Mouse (Mus musculus) neutrophil, adult 59 days (primary cell): Measurements from ENCODE around the gene Mrpl47. TPM values are rescaled to one million over a fixed set of nuclear protein-coding genes. Genes with fewer than 3 reads are reported as not detected.

Source experiments
- total RNA-seq, 2 experiments: library from RNA; stranded (reverse); gene quantifications; 1 replicate in 1 of 2; 2 replicates in 1 of 2; pipeline ENCODE4 v1.2.4; 2023

The Mrpl47 gene
- total RNA-seq = 1 to 10 TPM; 3.9 to 7.5 TPM

DNA sequence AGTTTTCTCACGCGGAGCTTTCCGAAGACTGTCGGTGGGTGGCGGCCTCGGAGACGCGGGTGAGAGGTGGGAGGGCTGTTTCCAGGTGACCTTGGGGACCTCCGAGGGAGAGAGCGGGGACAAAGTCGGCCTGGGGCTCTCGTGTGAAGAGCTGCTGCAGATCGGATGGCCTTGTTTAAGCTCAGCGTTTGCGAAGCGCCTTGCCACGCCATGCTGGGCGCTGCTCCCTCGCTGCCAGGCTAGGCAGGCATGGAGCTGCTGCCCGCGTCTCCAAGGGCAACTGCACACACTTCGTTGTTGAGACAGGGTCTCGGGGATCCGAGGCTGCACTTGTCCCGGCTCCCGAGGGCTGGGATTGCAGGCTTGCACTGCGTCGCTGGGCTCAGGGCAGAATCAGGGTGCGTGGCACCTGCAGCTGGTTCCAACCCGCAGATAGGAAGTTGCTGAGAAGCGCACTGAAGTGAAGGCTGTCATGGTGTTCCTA, at the start of gene Mrpl47:
Gene Mrpl47, minus strand, starts transcription at position 434 of the 484 bp plus-strand sequence.

DNA sequence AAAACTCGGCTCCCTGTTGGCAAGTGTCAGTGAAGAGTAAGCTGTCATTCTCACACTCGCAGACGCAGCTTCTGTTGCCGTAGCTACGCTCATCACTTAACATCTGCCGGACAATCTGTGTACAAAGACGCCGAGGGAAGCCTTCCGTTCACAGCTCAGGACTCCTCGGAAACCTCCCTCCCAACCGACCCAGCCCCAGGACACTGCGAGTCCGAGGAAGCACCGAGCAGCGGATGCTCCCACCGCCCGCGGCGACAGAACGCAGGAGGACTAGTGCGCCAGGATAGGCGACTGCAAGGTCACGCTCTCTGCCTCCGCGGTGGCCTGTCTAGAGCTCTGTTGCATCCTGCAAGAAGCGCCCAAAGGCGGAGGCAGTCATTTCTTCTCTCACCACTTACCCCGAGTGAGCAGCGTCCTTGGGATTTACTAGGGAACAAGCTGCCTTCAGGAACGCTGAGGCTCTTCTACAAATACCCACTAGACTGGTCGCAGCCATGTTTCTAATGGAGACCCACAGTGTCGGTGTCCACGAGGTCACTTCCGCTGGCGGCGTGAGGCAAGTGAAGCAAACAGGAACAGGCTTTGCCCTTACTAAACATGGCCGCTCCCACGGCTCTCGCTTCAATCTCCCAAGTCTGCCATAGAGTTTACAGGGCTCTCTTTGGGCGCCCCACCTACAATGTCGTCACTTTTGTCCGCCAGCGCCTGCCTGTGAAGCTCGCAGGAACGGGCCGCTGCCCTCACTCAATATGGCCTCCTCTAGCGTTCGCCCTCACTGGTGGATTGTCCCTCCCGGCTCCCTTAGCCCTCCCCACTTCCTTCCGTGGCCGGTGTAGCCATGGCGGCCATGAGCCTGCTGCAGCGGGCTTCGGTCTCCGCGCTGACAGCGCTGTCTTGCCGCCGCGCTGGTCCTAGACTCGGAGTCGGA, 897 bp downstream of the Mrpl47 start, which contains the start of gene Ndufb5:
Gene Ndufb5, plus strand, starts transcription at position 747 of the 928 bp plus-strand sequence.

DNA sequence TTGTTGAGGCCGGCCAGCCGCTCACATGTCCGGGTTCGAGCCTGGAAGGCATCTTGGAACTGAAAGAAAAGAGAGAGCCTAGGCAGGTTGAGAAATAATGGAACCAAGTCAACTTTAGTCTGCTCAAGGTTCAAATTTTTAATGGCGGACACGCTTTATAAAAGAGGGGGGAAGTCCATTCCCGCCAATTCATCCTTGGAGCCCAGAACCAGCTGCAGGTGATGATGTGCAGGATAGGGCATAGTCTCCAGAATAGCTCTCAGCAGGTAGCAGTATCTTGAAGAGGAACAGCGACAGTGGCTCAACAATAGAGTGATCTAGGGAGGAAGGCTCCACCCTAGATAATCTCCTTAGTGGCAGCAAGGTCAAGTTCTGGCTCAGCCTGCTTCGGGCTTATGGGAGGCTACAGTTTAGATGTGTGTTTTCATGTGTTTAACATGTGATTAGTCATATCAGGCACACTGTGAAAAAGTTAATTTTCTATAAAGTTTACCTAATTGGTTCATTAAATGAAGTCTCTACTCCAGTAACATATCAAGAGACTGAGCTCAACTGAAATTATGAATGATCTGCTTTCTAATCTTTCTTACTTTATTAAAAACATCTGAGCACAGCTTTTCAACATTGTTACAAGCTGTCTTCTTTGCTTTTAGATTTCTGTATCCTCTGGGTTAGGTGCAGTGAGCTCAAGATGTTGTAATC, 31.6 kb downstream of the Mrpl47 start, which contains the start of gene Actl6a:
Gene Actl6a, plus strand, starts transcription at position 652 of the 702 bp plus-strand sequence.

Other genes starting within 250 kb of the Mrpl47 start
- gene Kcnmb3, start 245.4 kb downstream of the Mrpl47 start, total RNA-seq = not detected
- gene Zfp639, start 227.3 kb downstream of the Mrpl47 start, total RNA-seq = 10 to 100 TPM; 13.7 to 20.0 TPM
- gene Mfn1, start 208.1 kb downstream of the Mrpl47 start, total RNA-seq = 10 to 100 TPM; 22.4 to 24.2 TPM
- 10 to 100 TPM; 12.0 to 13.6 TPM for gene Gnb4, start 121.0 kb downstream of the Mrpl47 start, total RNA-seq
- 10 to 100 TPM; 35.4 to 40.9 TPM for gene Actl6a, start 31.3 kb downstream of the Mrpl47 start, total RNA-seq
- 10 to 100 TPM; 51.2 to 69.0 TPM for gene Ndufb5, start 615 bp downstream of the Mrpl47 start, total RNA-seq
- gene Usp13, start 79.9 kb upstream of the Mrpl47 start, total RNA-seq = not detected